Mouse (Mus musculus) embryonic fibroblast, embryonic 13.5 days (primary cell): Measurements from ENCODE around the gene Mtch2. TPM values are rescaled to one million over a fixed set of nuclear protein-coding genes. Genes with fewer than 3 reads are reported as not detected.
"Not testable (repeated sequence)": the region's sequence is repeated elsewhere in the genome, so short reads cannot be mapped to it uniquely, and the experiment has no call there.

ENCODE experiments used
- H3K27ac ChIP-seq: 2 replicates; pipeline ENCODE4 v1.5.1; 2012; ENCODE audit warnings: low read length, control low read depth, inconsistent platforms; ENCODE audit not compliant: insufficient read depth
- H3K4me1 ChIP-seq: 2 replicates; pipeline ENCODE4 v1.6.1; 2011; ENCODE audit warnings: low read length; ENCODE audit not compliant: control insufficient read depth, insufficient read depth
- H3K4me3 ChIP-seq: 2 replicates; pipeline ENCODE4 v1.5.1; 2011; ENCODE audit warnings: mild to moderate bottlenecking, control low read depth, low read length; ENCODE audit not compliant: insufficient read depth
- CTCF ChIP-seq: IDR thresholded peaks from 2 replicates; pipeline ENCODE4 v1.5.1; 2011; ENCODE audit warnings: mild to moderate bottlenecking, control low read depth, low read length, moderate library complexity, borderline replicate concordance; ENCODE audit not compliant: insufficient read depth
- POLR2A ChIP-seq: IDR thresholded peaks from 2 replicates; pipeline ENCODE4 v1.6.1; 2011; ENCODE audit warnings: low read depth, mild to moderate bottlenecking, control low read depth, low read length, moderate library complexity
- polyA plus RNA-seq: library from polyadenylated mRNA; stranded (reverse); fragments of >200 nt; gene quantifications from 2 replicates; pipeline ENCODE4 v1.2.4, GENCODE M21; 2011; ENCODE audit warnings: low read depth; ENCODE audit not compliant: missing spikeins, insufficient read length

The Mtch2 gene
- polyA plus RNA-seq: 236 and 266 TPM in 2 replicates

DNA sequence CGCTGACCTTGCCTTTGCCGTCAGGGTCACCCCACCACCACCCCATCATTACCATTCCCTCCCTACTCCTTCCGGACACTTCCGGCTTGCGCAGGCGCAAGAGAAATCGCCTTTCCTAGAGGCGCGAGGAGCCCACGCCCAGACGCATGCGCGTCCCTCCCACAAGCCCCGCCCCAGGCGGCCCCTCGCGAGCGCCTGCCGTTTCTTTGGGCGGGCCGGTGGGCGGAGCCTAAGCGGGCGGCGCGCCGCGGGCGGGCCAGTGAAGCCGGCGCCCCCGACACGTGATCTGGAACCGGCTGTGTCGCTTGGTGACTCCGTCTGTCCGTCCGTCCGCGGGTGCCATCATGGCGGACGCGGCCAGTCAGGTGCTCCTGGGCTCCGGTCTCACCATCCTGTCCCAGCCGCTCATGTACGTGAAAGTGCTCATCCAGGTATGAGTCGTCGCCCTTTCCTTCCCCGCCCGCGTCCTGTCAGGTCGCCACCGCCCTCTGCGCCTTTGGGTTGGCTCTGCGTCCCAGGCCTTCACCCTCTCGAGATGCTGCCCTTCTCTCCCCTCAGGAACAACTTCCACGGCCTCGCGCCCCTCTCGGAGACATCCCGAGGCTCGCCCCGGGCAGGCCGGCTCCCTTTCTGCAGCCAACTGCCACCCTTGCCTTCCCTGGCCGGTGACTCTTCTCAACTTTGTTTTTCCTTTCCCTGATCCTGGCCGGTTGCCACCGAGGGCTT lies at the start of gene Mtch2:
Mtch2 (plus strand) TSS at position 201 of the 726 bp plus-strand sequence.
- H3K4me3 ChIP-seq: peak within 1 kb of the TSS; percentile 85
- peak within 1 kb of the TSS; percentile 61 for H3K27ac ChIP-seq
- TF ChIP-seq CTCF (no peak), POLR2A (peak; percentile 93)
- H3K4me1 ChIP-seq: no peaks in the 10 kb centered on the region

DNA sequence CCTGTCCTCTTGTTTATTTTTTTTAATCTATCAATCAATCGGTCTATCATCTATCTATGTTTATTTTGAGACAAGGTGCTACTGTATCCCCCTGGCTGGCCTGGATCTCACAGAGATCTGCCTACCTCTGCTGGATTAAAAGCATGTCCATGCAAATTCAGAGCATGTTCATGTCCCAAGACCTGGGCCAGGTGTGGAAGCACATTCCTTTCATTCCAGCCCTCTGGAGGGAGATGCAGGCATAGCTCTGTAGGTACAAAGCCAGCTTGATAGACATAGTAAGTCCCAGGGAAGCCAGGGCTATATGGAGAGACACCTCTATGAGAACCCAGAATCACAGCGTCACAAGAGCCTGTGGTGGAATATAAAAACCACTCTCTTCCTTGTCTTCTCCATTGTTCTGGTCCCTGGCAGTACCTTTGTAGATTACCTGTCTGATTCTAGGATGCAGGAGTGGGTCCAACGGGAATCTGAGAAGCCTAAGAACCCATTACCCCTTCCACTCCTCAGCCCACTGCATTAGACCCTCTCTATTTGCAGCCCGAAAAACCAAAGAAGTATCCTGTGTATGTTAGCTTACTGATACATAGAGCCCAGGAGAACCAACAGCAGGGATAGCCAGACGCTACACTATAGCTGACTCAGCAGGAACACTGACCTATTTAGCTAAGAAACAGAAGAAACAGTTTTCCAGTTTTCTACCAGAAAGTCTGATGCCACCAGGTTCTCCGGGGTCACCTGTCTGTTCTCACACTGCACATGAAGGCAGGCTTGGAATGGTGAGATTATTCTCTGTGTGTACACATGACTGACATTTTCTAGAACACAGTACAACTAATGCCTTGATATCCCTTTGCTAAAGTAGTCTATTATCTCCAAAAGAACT lies 38.5 kb upstream of the Mtch2 start:
- H3K4me3 ChIP-seq: no peak overlapping the region
- no peak for TF ChIP-seq POLR2A
- no peak for TF ChIP-seq CTCF
- H3K27ac ChIP-seq: no peak overlapping the region

GRCm38 (mm10) chr2:90810751-90811150 lies 36.2 kb upstream of the Mtch2 start:
- no peak overlapping the region for H3K27ac ChIP-seq
- TF ChIP-seq CTCF (no peak), POLR2A (no peak)
- no peaks in the 10 kb centered on the region for H3K4me1 ChIP-seq
- H3K4me3 ChIP-seq: no peak overlapping the region

More for the DNA sequence above, 38.5 kb upstream of the Mtch2 start:
- H3K4me1 ChIP-seq: no peaks in the 10 kb centered on the region

- no peaks in the 10 kb centered on the region for H3K4me1 ChIP-seq
- H3K27ac ChIP-seq: no peak overlapping the region
- H3K4me3 ChIP-seq: no peak overlapping the region
- no peak for TF ChIP-seq CTCF
- no peak for TF ChIP-seq POLR2A
Observed at GRCm38 (mm10) chr2:90815266-90815665, 31.7 kb upstream of the Mtch2 start.

DNA sequence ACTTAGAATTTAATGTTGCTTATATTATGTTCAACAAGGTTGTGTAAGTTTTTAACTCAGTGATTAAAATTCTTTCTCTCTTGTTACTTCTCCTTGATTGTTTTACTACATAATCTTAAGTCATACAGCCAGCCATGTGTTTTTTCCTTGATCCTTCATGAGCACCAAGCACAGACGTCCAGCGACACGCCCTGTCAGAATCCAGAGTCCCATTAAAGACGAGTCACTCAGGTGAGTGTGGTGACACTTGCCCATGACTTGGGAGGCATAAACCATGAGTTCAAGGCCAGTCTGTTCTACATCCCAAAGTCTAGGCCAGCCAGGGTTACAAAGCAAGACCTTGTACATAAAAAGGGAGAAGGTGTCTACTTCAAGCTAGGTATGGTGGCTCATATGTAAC lies 30.8 kb upstream of the Mtch2 start:
- TF ChIP-seq POLR2A: no peak
- no peaks in the 10 kb centered on the region for H3K4me1 ChIP-seq
- no peak overlapping the region for H3K4me3 ChIP-seq
- H3K27ac ChIP-seq: no peak overlapping the region

- no peaks in the 10 kb centered on the region for H3K4me1 ChIP-seq
- no peak for TF ChIP-seq CTCF
- TF ChIP-seq POLR2A: no peak
- H3K27ac ChIP-seq: no peak overlapping the region
- no peak overlapping the region for H3K4me3 ChIP-seq
Observed at GRCm38 (mm10) chr2:90818710-90819109, 28.2 kb upstream of the Mtch2 start.

- TF ChIP-seq CTCF: no peak
- TF ChIP-seq POLR2A: no peak
- H3K4me3 ChIP-seq: no peak overlapping the region
- H3K4me1 ChIP-seq: no peaks in the 10 kb centered on the region
- H3K27ac ChIP-seq: no peak overlapping the region
Observed at GRCm38 (mm10) chr2:90820894-90821293, 26.1 kb upstream of the Mtch2 start.

DNA sequence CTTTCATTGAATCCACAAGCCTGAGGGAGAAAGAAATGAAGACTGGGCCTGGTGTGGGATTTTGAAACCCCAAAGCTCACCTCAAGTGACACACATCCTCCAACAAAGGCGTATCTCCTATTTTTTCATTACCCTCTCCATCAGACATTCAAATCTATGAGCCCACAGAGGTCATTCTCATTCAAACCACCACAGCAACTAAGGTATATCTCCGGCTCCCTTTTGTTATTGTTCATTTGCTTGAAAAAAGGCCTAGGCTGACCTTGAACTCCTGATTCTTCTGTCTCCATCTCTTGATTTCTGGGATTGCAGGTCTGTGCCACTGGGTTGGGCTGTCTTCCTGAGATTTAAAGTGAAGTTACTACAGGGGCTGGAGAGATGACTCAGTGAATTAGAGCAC lies 24.0 kb upstream of the Mtch2 start:
- Histone ChIP-seq H3K4me1 (no peaks in the 10 kb centered on the region), H3K4me3 (no peak overlapping the region), H3K27ac (no peak overlapping the region)
- no peak for TF ChIP-seq POLR2A
- no peak for TF ChIP-seq CTCF

GRCm38 (mm10) chr2:90823781-90824180 lies 23.2 kb upstream of the Mtch2 start:
- no peak for TF ChIP-seq POLR2A
- no peak for TF ChIP-seq CTCF
- no peak overlapping the region for H3K4me3 ChIP-seq
- H3K4me1 ChIP-seq: no peaks in the 10 kb centered on the region
- no peak overlapping the region for H3K27ac ChIP-seq

DNA sequence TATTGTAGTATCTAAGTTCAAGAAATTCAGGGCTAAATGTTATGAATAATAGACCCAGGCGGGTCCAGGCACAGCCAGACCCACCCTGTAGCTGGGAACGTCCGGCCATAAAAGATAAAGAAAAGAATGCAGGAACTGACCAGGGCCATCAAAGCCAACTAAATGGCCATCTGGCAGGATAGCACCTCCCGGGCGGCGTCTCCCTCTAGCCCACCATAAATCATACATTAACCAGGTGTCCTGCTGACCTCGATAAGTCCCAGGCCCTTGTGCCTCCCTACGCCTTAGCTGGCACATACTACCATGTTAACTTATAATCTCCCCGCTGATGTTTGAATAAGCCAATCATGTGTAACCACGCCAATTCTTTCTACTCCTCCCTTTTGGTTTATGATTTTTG lies 22.4 kb upstream of the Mtch2 start:
- H3K4me1 ChIP-seq, H3K27ac ChIP-seq: not testable (repeated sequence)

More for the DNA sequence above, 22.4 kb upstream of the Mtch2 start:
- not testable (repeated sequence) for H3K4me3 ChIP-seq
